Mouse (Mus musculus): ENCODE measurements around the gene Polr1e. TPM values are rescaled to one million over a fixed set of nuclear protein-coding genes. Genes with fewer than 3 reads are reported as not detected.
A peak's percentile ranks its signal among the peaks of the same experiment; 100 is the strongest.
"Not testable (repeated sequence)": the region's sequence is repeated elsewhere in the genome, so short reads cannot be mapped to it uniquely, and the experiment has no call there.

The Polr1e gene
- polyA plus RNA-seq, 1 experiment from 2014 or later = 51.6 TPM

GRCm38 (mm10) chr4:44993179-44993578 is 25.2 kb upstream of the Polr1e start:
- not testable (repeated sequence) for H3K4me1 ChIP-seq (ENCODE audit: control insufficient read depth, insufficient read depth, low read length); H3K9me3 ChIP-seq (ENCODE audit: control insufficient read depth, low read length); H3K36me3 ChIP-seq (ENCODE audit: control insufficient read depth, insufficient read depth, low read length); H3K9ac ChIP-seq (ENCODE audit: low read length); H3K4me2 ChIP-seq (ENCODE audit: low read depth); H3K27me3 ChIP-seq (ENCODE audit: control insufficient read depth, insufficient read depth, low read length); H3K27ac ChIP-seq (ENCODE audit: low read depth, low read length); H3K4me3 ChIP-seq (ENCODE audit: low read depth, low read length); DNase-seq (ENCODE audit: low spot score); ATAC-seq (ENCODE audit: insufficient read depth, low FRiP score, low TSS enrichment)
- 83% methylated on average over 13 of the region's 14 CpGs for WGBS

- DNase-seq (ENCODE audit: low spot score) = no peak
- WGBS = 93% methylated on average over 9 of the region's 9 CpGs
- H3K27me3 ChIP-seq (ENCODE audit: control insufficient read depth, insufficient read depth, low read length) = no peaks in the 10 kb centered on the region
- H3K27ac ChIP-seq (ENCODE audit: low read depth, low read length) = no peak overlapping the region
- H3K9me3 ChIP-seq (ENCODE audit: control insufficient read depth, low read length) = no peaks in the 10 kb centered on the region
- no peak overlapping the region for H3K4me2 ChIP-seq (ENCODE audit: low read depth)
- no peaks in the 10 kb centered on the region for H3K4me1 ChIP-seq (ENCODE audit: control insufficient read depth, insufficient read depth, low read length)
- no peak for ATAC-seq (ENCODE audit: insufficient read depth, low FRiP score, low TSS enrichment)
- peaks cover 7% of the 10 kb centered on the region for H3K36me3 ChIP-seq (ENCODE audit: control insufficient read depth, insufficient read depth, low read length)
- no peak overlapping the region for H3K4me3 ChIP-seq (ENCODE audit: low read depth, low read length)
- no peak overlapping the region for H3K9ac ChIP-seq (ENCODE audit: low read length)
These were observed 24.5 kb upstream of the Polr1e start for GRCm38 (mm10) chr4:44993847-44994246.

GRCm38 (mm10) chr4:44994776-44995175 is 23.6 kb upstream of the Polr1e start:
- Histone ChIP-seq H3K9me3 (ENCODE audit: control insufficient read depth, low read length) (no peaks in the 10 kb centered on the region), H3K4me3 (ENCODE audit: low read depth, low read length) (no peak overlapping the region), H3K27ac (ENCODE audit: low read depth, low read length) (no peak overlapping the region), H3K4me2 (ENCODE audit: low read depth) (no peak overlapping the region), H3K27me3 (ENCODE audit: control insufficient read depth, insufficient read depth, low read length) (no peaks in the 10 kb centered on the region), H3K9ac (ENCODE audit: low read length) (no peak overlapping the region), H3K36me3 (ENCODE audit: control insufficient read depth, insufficient read depth, low read length) (peaks cover 5% of the 10 kb centered on the region), H3K4me1 (ENCODE audit: control insufficient read depth, insufficient read depth, low read length) (no peaks in the 10 kb centered on the region)
- ATAC-seq (ENCODE audit: insufficient read depth, low FRiP score, low TSS enrichment) (no peak), DNase-seq (ENCODE audit: low spot score) (no peak)
- 91% methylated on average over 18 of the region's 18 CpGs for WGBS

- Histone ChIP-seq H3K9me3 (ENCODE audit: control insufficient read depth, low read length) (no peaks in the 10 kb centered on the region), H3K4me1 (ENCODE audit: control insufficient read depth, insufficient read depth, low read length) (no peaks in the 10 kb centered on the region), H3K4me3 (ENCODE audit: low read depth, low read length) (no peak overlapping the region), H3K9ac (ENCODE audit: low read length) (no peak overlapping the region), H3K27me3 (ENCODE audit: control insufficient read depth, insufficient read depth, low read length) (no peaks in the 10 kb centered on the region), H3K36me3 (ENCODE audit: control insufficient read depth, insufficient read depth, low read length) (peaks cover 2% of the 10 kb centered on the region; the same call in 1 of the 2 replicates), H3K27ac (ENCODE audit: low read depth, low read length) (no peak overlapping the region), H3K4me2 (ENCODE audit: low read depth) (no peak overlapping the region)
- no peak for DNase-seq (ENCODE audit: low spot score)
- WGBS = 68% methylated on average over 3 of the region's 3 CpGs
- no peak for ATAC-seq (ENCODE audit: insufficient read depth, low FRiP score, low TSS enrichment)
These were observed 20.3 kb upstream of the Polr1e start for GRCm38 (mm10) chr4:44998071-44998470.

GRCm38 (mm10) chr4:45000001-45000400 is 18.4 kb upstream of the Polr1e start:
- H3K27ac ChIP-seq (ENCODE audit: low read depth, low read length) = no peak overlapping the region
- H3K36me3 ChIP-seq (ENCODE audit: control insufficient read depth, insufficient read depth, low read length) = no peaks in the 10 kb centered on the region; the same call in 1 of the 2 replicates
- H3K9ac ChIP-seq (ENCODE audit: low read length) = no peak overlapping the region
- ATAC-seq (ENCODE audit: insufficient read depth, low FRiP score, low TSS enrichment) (no peak), DNase-seq (ENCODE audit: low spot score) (no peak)
- no peaks in the 10 kb centered on the region for H3K4me1 ChIP-seq (ENCODE audit: control insufficient read depth, insufficient read depth, low read length)
- no peaks in the 10 kb centered on the region for H3K27me3 ChIP-seq (ENCODE audit: control insufficient read depth, insufficient read depth, low read length)
- H3K9me3 ChIP-seq (ENCODE audit: control insufficient read depth, low read length) = no peaks in the 10 kb centered on the region
- no peak overlapping the region for H3K4me2 ChIP-seq (ENCODE audit: low read depth)
- 91% methylated on average over 6 of the region's 6 CpGs for WGBS
- no peak overlapping the region for H3K4me3 ChIP-seq (ENCODE audit: low read depth, low read length)

GRCm38 (mm10) chr4:45005452-45005851 is 12.9 kb upstream of the Polr1e start:
- DNase-seq (ENCODE audit: low spot score) (no peak), ATAC-seq (ENCODE audit: insufficient read depth, low FRiP score, low TSS enrichment) (no peak)

GRCm38 (mm10) chr4:45010806-45011415 is 7.5 kb upstream of the Polr1e start:
- H3K36me3 ChIP-seq (ENCODE audit: control insufficient read depth, insufficient read depth, low read length) = no peaks in the 10 kb centered on the region
- no peaks in the 10 kb centered on the region for H3K27me3 ChIP-seq (ENCODE audit: control insufficient read depth, insufficient read depth, low read length)
- no peaks in the 10 kb centered on the region for H3K9me3 ChIP-seq (ENCODE audit: control insufficient read depth, low read length)
- peak overlapping the region; percentile 70 for H3K4me3 ChIP-seq (ENCODE audit: low read depth, low read length)
- H3K27ac ChIP-seq (ENCODE audit: low read depth, low read length) = peak overlapping the region; percentile 90; the same call in 1 of the 2 replicates
- ATAC-seq (ENCODE audit: insufficient read depth, low FRiP score, low TSS enrichment) (no peak), DNase-seq (ENCODE audit: low spot score) (no peak)
- 14% methylated on average over 11 of the region's 11 CpGs for WGBS
- H3K4me2 ChIP-seq (ENCODE audit: low read depth) = peak overlapping the region; percentile 48
- H3K9ac ChIP-seq (ENCODE audit: low read length) = peak overlapping the region; percentile 81
- peaks cover 16% of the 10 kb centered on the region for H3K4me1 ChIP-seq (ENCODE audit: control insufficient read depth, insufficient read depth, low read length)

More at GRCm38 (mm10) chr4:45005452-45005851, 12.9 kb upstream of the Polr1e start:
- Histone ChIP-seq H3K9ac (ENCODE audit: low read length) (no peak overlapping the region), H3K27ac (ENCODE audit: low read depth, low read length) (no peak overlapping the region), H3K9me3 (ENCODE audit: control insufficient read depth, low read length) (no peaks in the 10 kb centered on the region), H3K4me3 (ENCODE audit: low read depth, low read length) (no peak overlapping the region), H3K27me3 (ENCODE audit: control insufficient read depth, insufficient read depth, low read length) (no peaks in the 10 kb centered on the region), H3K4me2 (ENCODE audit: low read depth) (no peak overlapping the region), H3K4me1 (ENCODE audit: control insufficient read depth, insufficient read depth, low read length) (peaks cover 7% of the 10 kb centered on the region), H3K36me3 (ENCODE audit: control insufficient read depth, insufficient read depth, low read length) (no peaks in the 10 kb centered on the region)
- WGBS = 82% methylated on average over 3 of the region's 3 CpGs

- Histone ChIP-seq H3K9me3 (ENCODE audit: control insufficient read depth, low read length) (no peaks in the 10 kb centered on the region), H3K36me3 (ENCODE audit: control insufficient read depth, insufficient read depth, low read length) (no peaks in the 10 kb centered on the region), H3K9ac (ENCODE audit: low read length) (peak overlapping the region; percentile 81), H3K27me3 (ENCODE audit: control insufficient read depth, insufficient read depth, low read length) (no peaks in the 10 kb centered on the region), H3K4me2 (ENCODE audit: low read depth) (peak overlapping the region; percentile 48), H3K4me1 (ENCODE audit: control insufficient read depth, insufficient read depth, low read length) (peaks cover 16% of the 10 kb centered on the region), H3K4me3 (ENCODE audit: low read depth, low read length) (peak overlapping the region; percentile 70), H3K27ac (ENCODE audit: low read depth, low read length) (peak overlapping the region; percentile 90)
- DNase-seq (ENCODE audit: low spot score) (no peak), ATAC-seq (ENCODE audit: insufficient read depth, low FRiP score, low TSS enrichment) (peak; percentile 81)
- under 1% methylated on average over 31 of the region's 31 CpGs for WGBS
These were observed 6.7 kb upstream of the Polr1e start for GRCm38 (mm10) chr4:45011581-45012104.

Data from neural tube, embryonic 11.5 days (tissue).